Mouse (Mus musculus) adrenal gland, adult 2 months (tissue): ENCODE data around the gene Sgpl1. TPM values are rescaled to one million over a fixed set of nuclear protein-coding genes. Genes with fewer than 3 reads are reported as not detected.
"Not testable (repeated sequence)": the region's sequence is repeated elsewhere in the genome, so short reads cannot be mapped to it uniquely, and the experiment has no call there.

Experiments
- DNase-seq: peaks from one replicate; pipeline ENCODE4 v3.0.0; 2021
- polyA plus RNA-seq: library from polyadenylated mRNA; depleted of rRNA; stranded (reverse); fragments of >200 nt; gene quantifications from 2 replicates; pipeline ENCODE4 v1.2.3, GENCODE M21; 2012
- total RNA-seq, 2 experiments: library from RNA; stranded (reverse); gene quantifications; 2 replicates each; pipeline ENCODE4 v1.2.3; 2021

The Sgpl1 gene
- total and polyA plus RNA-seq, 3 experiments = 16.2 to 106 (median 67.2) TPM

GRCm38 (mm10) chr10:61155611-61156010 lies 8.1 kb upstream of the Sgpl1 start:
- no peak for DNase-seq

- DNase-seq = no peak
Observed at GRCm38 (mm10) chr10:61152131-61152530, 4.6 kb upstream of the Sgpl1 start.

GRCm38 (mm10) chr10:61150616-61151015 lies 3.1 kb upstream of the Sgpl1 start:
- peak; percentile 19 for DNase-seq

- no peak for DNase-seq
Observed at GRCm38 (mm10) chr10:61149476-61149875, 2.0 kb upstream of the Sgpl1 start.

- no peak for DNase-seq
Observed at GRCm38 (mm10) chr10:61146807-61147156, 721 bp downstream of the Sgpl1 start.

GRCm38 (mm10) chr10:61146119-61146806 lies 1.2 kb downstream of the Sgpl1 start:
- DNase-seq = peak; percentile 81

- no peak for DNase-seq
Observed at GRCm38 (mm10) chr10:61145766-61146118, 1.8 kb downstream of the Sgpl1 start.

- DNase-seq = no peak
Observed at GRCm38 (mm10) chr10:61143343-61143742, 4.2 kb downstream of the Sgpl1 start.

- no peak for DNase-seq
Observed at GRCm38 (mm10) chr10:61137567-61137966, 9.9 kb downstream of the Sgpl1 start.

GRCm38 (mm10) chr10:61135226-61135839 lies 12.2 kb downstream of the Sgpl1 start:
- no peak for DNase-seq

GRCm38 (mm10) chr10:61134041-61134440 lies 13.5 kb downstream of the Sgpl1 start:
- no peak for DNase-seq

GRCm38 (mm10) chr10:61130959-61131358 lies 16.5 kb downstream of the Sgpl1 start:
- DNase-seq = no peak

- no peak for DNase-seq
Observed at GRCm38 (mm10) chr10:61128701-61129365, 18.7 kb downstream of the Sgpl1 start.

- DNase-seq = no peak
Observed at GRCm38 (mm10) chr10:61124462-61124861, 23.0 kb downstream of the Sgpl1 start.

- DNase-seq = no peak
Observed at GRCm38 (mm10) chr10:61123276-61123913, 24.1 kb downstream of the Sgpl1 start.

- not testable (repeated sequence) for DNase-seq
Observed at GRCm38 (mm10) chr10:61121732-61122131, 25.8 kb downstream of the Sgpl1 start.

GRCm38 (mm10) chr10:61114246-61114720 lies 33.2 kb downstream of the Sgpl1 start:
- no peak for DNase-seq

GRCm38 (mm10) chr10:61103564-61104114 lies 43.9 kb downstream of the Sgpl1 start:
- no peak for DNase-seq

GRCm38 (mm10) chr10:61091866-61092265 lies 55.6 kb downstream of the Sgpl1 start:
- no peak for DNase-seq

GRCm38 (mm10) chr10:61089170-61090142 lies 58.0 kb downstream of the Sgpl1 start, which contains the start of gene Pcbd1:
Pcbd1 (plus strand) TSS chr10:61089331.
- peak; percentile 52 for DNase-seq

GRCm38 (mm10) chr10:61088468-61088867 lies 59.0 kb downstream of the Sgpl1 start:
- no peak for DNase-seq
